Mouse (Mus musculus) cerebellum, adult 11-12 months (tissue): ENCODE results near the gene Hmcn2.

ENCODE experiments used
- DNase-seq: peaks from one replicate; pipeline ENCODE4 v3.0.0; 2022

The Hmcn2 gene

DNA sequence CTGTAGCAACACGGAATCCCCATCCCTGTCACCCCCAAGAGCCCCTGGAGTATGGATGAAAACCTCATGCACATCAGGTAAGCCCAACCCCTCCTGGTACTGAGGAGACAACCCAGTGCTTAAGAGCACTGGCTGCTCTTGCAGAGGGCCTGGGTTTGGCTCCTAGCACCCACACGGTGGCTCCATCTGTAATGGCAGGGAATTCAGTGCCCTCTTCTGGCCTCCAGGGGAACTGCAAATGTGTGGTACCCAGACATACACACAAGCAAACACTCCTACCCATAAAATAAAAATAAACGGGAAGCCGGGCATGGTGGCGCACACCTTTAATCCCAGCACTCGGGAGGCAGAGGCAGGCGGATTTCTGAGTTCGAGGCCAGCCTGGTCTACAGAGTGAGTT, 178.1 kb downstream of the Hmcn2 start:
- no peak for DNase-seq

- DNase-seq: no peak
These were observed 179.0 kb downstream of the Hmcn2 start for GRCm38 (mm10) chr2:31493243-31493642.

- no peak for DNase-seq
These were observed 180.1 kb downstream of the Hmcn2 start for GRCm38 (mm10) chr2:31494315-31494714.

DNA sequence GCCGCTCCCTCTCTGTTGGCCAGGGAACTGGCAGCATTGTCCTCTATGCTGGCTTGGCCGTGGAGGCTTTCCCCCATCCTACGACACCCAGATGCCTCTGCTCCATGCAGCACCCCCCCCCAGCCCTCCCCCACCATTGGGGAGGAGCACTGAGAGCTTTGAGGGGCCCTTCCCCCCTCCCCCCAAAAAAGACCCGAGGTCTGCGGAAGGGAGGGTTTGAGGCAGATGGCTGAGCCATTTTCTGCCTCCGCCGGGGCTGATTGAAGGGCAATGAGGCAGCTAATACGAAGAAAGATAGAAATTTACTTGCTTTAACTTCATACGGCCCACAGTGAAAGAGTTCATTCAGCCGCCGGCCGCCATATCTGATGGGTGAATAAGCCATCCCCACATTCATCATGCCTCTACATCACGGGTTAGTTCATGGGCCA, 180.8 kb downstream of the Hmcn2 start:
- DNase-seq: no peak

- no peak for DNase-seq
These were observed 181.9 kb downstream of the Hmcn2 start for GRCm38 (mm10) chr2:31496141-31496540.

DNA sequence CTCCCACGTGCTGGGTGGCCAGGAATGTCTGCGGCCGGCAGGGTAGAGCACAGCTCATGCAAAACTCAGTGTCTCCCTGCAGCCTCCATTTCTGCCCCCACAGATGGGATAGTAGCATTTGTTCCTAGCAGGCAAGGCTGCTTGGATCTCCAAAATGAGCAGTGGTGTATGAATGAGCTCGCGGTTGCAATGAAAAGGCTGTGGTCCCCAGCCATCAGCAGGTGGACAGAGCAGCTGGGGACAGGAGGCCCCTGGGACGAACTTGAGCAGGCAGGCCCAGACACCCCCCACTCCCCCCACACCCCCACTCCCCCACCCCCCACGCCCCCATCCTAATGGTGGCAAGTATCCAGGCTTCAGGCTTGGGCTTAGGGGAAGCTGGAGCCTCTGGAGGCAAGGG, 182.9 kb downstream of the Hmcn2 start:
- DNase-seq: no peak

GRCm38 (mm10) chr2:31497635-31498034, 183.4 kb downstream of the Hmcn2 start:
- DNase-seq: no peak

GRCm38 (mm10) chr2:31499327-31500291, 185.4 kb downstream of the Hmcn2 start:
- no peak for DNase-seq

DNA sequence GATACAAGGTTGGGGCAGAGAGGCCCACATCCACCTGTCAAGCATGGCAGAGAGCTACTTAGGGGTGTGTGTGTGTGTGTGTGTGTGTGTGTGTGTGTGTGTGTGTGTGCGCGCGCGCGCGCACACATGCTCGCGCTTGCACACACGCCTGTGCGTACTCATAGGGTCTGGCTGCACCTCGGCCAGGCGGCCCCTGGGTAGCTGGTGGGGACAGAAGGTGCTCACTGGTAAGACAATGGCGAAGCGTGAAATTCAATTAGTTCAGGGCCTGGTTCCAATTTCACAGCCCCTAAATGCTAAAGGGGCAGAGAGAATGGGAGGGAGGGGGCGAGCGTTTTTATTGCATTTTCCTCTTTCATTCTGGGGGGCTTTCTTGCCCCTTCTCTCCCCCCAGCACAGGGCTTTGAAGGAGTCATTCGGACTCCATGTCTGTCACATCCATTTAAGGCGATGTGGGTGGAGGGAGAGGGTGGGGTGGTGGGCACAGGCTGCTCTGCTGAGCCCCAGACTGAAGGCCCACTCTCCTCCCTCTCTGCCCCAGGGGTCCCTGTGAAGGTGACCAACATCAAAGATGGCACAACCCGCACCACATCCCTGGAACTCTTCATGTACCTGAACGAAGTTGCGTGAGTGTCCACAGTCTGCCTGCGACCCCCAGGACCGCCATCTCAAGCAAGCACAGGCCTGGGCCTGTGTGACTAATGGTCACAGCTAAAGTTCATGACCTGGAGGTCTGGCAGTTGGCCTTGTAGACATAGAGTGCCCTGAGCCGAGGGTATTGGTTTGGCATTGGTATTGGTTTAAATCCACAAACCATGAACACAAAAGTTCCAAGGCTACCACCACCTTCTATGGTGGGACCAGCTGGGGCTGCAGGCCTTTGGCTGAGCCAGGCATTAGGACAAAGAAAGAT, 186.3 kb downstream of the Hmcn2 start:
- no peak for DNase-seq

- DNase-seq: peak; percentile 31
These were observed 187.4 kb downstream of the Hmcn2 start for GRCm38 (mm10) chr2:31501448-31502130.

- DNase-seq: no peak
These were observed 188.7 kb downstream of the Hmcn2 start for GRCm38 (mm10) chr2:31502616-31503522.

GRCm38 (mm10) chr2:31505472-31505871, 191.3 kb downstream of the Hmcn2 start:
- no peak for DNase-seq

GRCm38 (mm10) chr2:31508851-31509250, 194.6 kb downstream of the Hmcn2 start:
- no peak for DNase-seq
